Mouse (Mus musculus) mesoderm, embryonic 11.5 days (tissue): ENCODE measurements at regions not wholly inside any gene's neighbourhood (a gene's known extent, or its start where the extent isn't known, plus 50 kb on each side); places are given as distances from the start of the nearest gene placed in this dataset.
A peak's percentile ranks its signal among the peaks of the same experiment; 100 is the strongest.

Experiments used
- DNase-seq: peaks from one replicate; pipeline ENCODE4 v3.0.0-alpha.2; 2012; ENCODE audit warnings: low read depth, low spot score

- DNase-seq, result no peak
These were observed 248.7 kb upstream of the Tpk1 start for GRCm38 (mm10) chr6:43914741-43915140.

GRCm38 (mm10) chr6:43885992-43886391 is 219.9 kb upstream of the Tpk1 start:
- DNase-seq, result no peak

- peak; percentile 2 for DNase-seq
These were observed 210.6 kb upstream of the Tpk1 start for GRCm38 (mm10) chr6:43876711-43877110.

- DNase-seq, result no peak
These were observed 193.3 kb upstream of the Tpk1 start for GRCm38 (mm10) chr6:43859406-43859805.

- DNase-seq, result no peak
These were observed 191.0 kb upstream of the Tpk1 start for GRCm38 (mm10) chr6:43857046-43857445.

GRCm38 (mm10) chr6:43853461-43853860 is 187.4 kb upstream of the Tpk1 start:
- no peak for DNase-seq

GRCm38 (mm10) chr6:43851306-43851705 is 185.2 kb upstream of the Tpk1 start:
- DNase-seq, result no peak

- DNase-seq, result no peak
These were observed 172.9 kb upstream of the Tpk1 start for GRCm38 (mm10) chr6:43838960-43839359.

- DNase-seq, result no peak
These were observed 163.8 kb upstream of the Tpk1 start for GRCm38 (mm10) chr6:43829903-43830302.
